Mouse (Mus musculus) hindbrain, embryonic 13.5 days (tissue): ENCODE results near the gene Calhm5. TPM values are rescaled to one million over a fixed set of nuclear protein-coding genes. Genes with fewer than 3 reads are reported as not detected.

ENCODE experiments used
- ATAC-seq: fragments of 200-750 bp; cut with Nextera tagmentation; 2 replicates; pipeline ENCODE4 v1.8.0; 2017; ENCODE audit warnings: moderate TSS enrichment; ENCODE audit not compliant: low FRiP score
- H3K27ac ChIP-seq: fragments of 300-500 bp; sonication (generic); 2 replicates; pipeline ENCODE4 v1.5.1; 2015; ENCODE audit warnings: inconsistent platforms, mild to moderate bottlenecking, moderate library complexity
- H3K27me3 ChIP-seq: fragments of 300-500 bp; sonication (generic); 2 replicates; pipeline ENCODE4 v1.6.1; 2015; ENCODE audit warnings: mild to moderate bottlenecking, inconsistent platforms
- H3K36me3 ChIP-seq: fragments of 300-500 bp; sonication (generic); 2 replicates; pipeline ENCODE4 v1.6.1; 2015; ENCODE audit warnings: mild to moderate bottlenecking, inconsistent platforms
- H3K4me1 ChIP-seq: fragments of 300-500 bp; sonication (generic); replicated peaks from 2 replicates; pipeline ENCODE4 v1.6.1; 2015; ENCODE audit warnings: inconsistent platforms
- H3K4me2 ChIP-seq: fragments of 300-500 bp; sonication (generic); 2 replicates; pipeline ENCODE4 v1.6.1; 2015; ENCODE audit warnings: inconsistent platforms, mild to moderate bottlenecking, moderate library complexity
- H3K4me3 ChIP-seq: fragments of 300-500 bp; sonication (generic); 2 replicates; pipeline ENCODE4 v1.5.1; 2015; ENCODE audit warnings: mild to moderate bottlenecking, inconsistent platforms
- H3K9ac ChIP-seq: fragments of 300-500 bp; sonication (generic); 2 replicates; pipeline ENCODE4 v1.6.1; 2015; ENCODE audit warnings: mild to moderate bottlenecking, inconsistent platforms
- H3K9me3 ChIP-seq: fragments of 300-500 bp; sonication (generic); 2 replicates; pipeline ENCODE4 v1.6.1; 2016; ENCODE audit warnings: inconsistent platforms
- WGBS: fragments of 180-500 bp; shearing (Covaris S2); methylation state at CpG from one replicate; pipeline ENCODE4 v1.1.7; 2015; 5-methylcytosine and 5-hydroxymethylcytosine counted together
- polyA plus RNA-seq: library from polyadenylated mRNA; unstranded; fragments of >200 nt; fragmentation: Nextera tagmentation; extraction: Ambion mirVana; gene quantifications from 2 replicates; pipeline ENCODE4 v1.2.1, GENCODE M21; 2015

Calhm5 gene
- polyA plus RNA-seq, 1 experiment from 2014 or later: 0.44 TPM

DNA sequence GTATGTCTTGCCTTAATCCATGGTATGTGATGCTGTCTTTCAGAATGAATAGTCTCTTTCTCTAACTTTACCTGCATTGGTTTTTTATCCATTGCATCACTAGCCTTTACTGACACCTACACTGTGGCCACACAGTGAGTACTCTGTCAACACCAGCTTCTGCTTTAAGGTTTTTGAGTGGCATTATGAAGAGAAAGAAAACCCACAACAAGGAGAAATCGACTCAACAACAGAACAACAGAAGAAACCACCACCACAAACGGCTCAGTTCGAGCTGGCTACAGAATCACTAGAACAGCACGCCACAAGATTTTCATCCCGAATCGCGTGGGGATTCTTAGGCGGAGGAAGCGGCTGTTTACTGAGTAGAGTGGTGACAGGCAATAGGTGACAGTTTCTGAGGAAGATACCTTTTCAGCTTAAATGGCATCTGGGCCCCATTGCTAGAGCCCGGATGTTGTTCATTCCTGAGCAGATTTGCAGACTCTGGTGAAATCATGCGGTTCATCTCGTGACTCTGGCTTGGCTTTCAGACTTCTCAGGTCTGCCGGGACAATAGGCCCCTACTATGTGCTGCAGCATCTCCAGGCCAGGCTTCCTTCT lies 14.6 kb upstream of the Calhm5 start:
- no peaks in the 10 kb centered on the region for H3K36me3 ChIP-seq
- 81% methylated on average over 13 of the region's 13 CpGs for WGBS
- no peaks in the 10 kb centered on the region for H3K4me1 ChIP-seq
- no peak overlapping the region for H3K9ac ChIP-seq
- no peak overlapping the region for H3K4me3 ChIP-seq
- H3K4me2 ChIP-seq: no peak overlapping the region
- H3K27ac ChIP-seq: no peak overlapping the region
- H3K27me3 ChIP-seq: no peaks in the 10 kb centered on the region
- no peaks in the 10 kb centered on the region for H3K9me3 ChIP-seq
- no peak for ATAC-seq

DNA sequence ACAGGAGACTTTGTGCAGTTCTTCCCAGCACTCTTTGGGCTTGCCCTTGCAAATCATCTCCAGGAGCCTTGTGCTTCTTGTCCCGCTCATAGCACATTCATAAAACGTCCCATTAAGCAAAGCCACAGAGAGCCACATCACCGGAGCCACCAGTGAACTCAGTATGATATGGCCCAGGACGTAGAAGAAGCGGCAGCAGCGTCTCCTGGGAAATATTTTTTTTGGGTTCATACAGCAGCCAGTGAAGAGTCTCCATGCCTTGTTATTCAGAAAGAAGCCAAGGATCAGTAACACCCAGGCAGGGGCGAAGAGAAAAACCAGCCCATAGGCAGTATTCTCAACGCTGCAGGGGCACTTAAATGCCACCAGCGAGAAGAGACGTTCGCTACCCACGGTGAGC lies 355 bp downstream of the Calhm5 start:
- WGBS: 66% methylated on average over 12 of the region's 12 CpGs
- Histone ChIP-seq H3K36me3 (no peaks in the 10 kb centered on the region), H3K4me1 (no peaks in the 10 kb centered on the region), H3K27me3 (no peaks in the 10 kb centered on the region), H3K9me3 (no peaks in the 10 kb centered on the region), H3K4me3 (peak overlapping the region; percentile 6), H3K9ac (no peak overlapping the region), H3K4me2 (peak overlapping the region; percentile 37), H3K27ac (no peak overlapping the region)
- peak; percentile 13 for ATAC-seq

DNA sequence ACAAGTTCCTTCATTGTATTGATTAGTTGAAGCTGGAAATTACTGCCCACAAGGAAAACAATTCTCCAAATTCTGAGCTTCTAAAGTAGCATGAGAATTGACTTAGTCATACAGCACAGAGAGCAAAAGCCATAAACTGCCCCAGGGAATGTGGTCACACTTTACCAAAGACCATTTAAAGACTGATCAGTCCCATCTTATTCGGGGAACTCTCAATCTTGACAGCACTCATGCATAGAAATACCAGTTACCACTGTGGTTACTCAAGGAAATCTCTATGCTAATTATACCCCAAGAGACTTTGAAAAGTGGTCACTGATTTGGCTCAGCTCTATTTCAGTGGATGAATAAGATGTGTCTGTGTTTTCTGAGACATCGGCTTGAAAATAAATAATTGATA lies 1.2 kb downstream of the Calhm5 start:
- no peak overlapping the region for H3K27ac ChIP-seq
- no peaks in the 10 kb centered on the region for H3K4me1 ChIP-seq
- peak; percentile 36; the same call in 1 of the 2 replicates for ATAC-seq
- H3K4me3 ChIP-seq: no peak overlapping the region
- no peaks in the 10 kb centered on the region for H3K27me3 ChIP-seq
- no peak overlapping the region for H3K4me2 ChIP-seq
- WGBS: 72% methylated on average over 2 of the region's 2 CpGs
- no peaks in the 10 kb centered on the region for H3K9me3 ChIP-seq
- H3K36me3 ChIP-seq: no peaks in the 10 kb centered on the region
- no peak overlapping the region for H3K9ac ChIP-seq

DNA sequence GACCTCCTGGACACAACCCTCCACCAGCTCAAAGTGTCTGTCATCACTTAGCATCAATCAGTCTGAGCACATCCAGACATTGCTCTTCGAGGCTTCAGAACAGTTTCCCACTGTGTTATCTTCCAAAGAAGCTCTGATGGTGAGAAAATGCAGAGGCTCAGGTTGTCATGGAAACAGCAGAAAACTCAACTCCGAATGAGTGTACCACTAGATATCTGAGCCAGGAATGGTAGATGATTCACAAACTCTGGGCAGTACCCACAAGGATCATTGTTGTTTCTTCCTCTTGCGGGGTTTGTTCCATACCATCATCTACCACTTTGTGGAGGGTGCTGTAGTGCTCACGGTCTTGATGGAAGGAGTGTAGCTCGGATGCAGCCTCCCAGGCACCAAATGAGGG lies 4.4 kb downstream of the Calhm5 start:
- Histone ChIP-seq H3K27ac (no peak overlapping the region), H3K4me1 (no peaks in the 10 kb centered on the region), H3K9me3 (no peaks in the 10 kb centered on the region), H3K27me3 (no peaks in the 10 kb centered on the region), H3K4me2 (no peak overlapping the region), H3K9ac (no peak overlapping the region), H3K36me3 (no peaks in the 10 kb centered on the region), H3K4me3 (no peak overlapping the region)
- no peak for ATAC-seq
- 62% methylated on average over 5 of the region's 5 CpGs for WGBS

DNA sequence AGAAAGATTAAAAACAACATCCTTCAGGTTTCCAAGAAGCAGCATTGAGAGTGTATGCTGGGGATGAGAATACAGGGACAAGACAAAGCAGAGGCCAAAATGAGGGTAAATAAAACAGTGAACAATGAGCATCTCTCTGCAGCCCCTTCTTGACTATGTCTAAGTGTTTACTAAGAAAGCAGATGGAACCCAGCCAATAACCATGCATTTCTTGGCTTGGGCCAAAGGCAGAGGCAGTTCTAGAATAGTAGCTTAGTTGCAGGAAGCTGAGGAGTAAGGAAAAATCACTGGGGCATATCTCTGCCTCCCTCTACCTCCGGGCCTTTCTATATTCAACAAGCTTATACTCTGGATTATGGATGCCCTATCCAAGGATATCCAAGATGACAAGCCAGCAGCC lies 5.8 kb downstream of the Calhm5 start:
- H3K9ac ChIP-seq: no peak overlapping the region
- no peak for ATAC-seq

DNA sequence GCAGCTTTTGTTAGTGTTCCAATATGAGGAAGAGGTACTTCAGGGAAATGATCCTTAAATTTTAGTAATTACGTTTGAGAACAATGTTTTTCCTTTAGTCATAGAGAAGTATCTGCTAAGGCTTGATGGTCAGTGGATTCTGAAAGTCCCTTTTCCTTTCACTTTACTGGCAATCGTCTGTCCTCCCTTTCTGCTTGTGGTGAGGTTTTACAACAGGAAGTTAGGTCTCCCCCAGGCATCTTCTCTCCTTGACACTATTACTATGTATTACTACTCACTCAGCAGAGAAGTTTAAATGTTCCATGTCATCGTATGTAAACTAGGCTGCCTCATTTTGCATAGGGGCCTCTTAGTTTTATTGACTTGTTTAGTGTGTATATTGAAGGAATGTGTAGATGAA lies 6.8 kb downstream of the Calhm5 start:
- H3K36me3 ChIP-seq: no peaks in the 10 kb centered on the region
- no peak overlapping the region for H3K27ac ChIP-seq
- H3K9me3 ChIP-seq: no peaks in the 10 kb centered on the region
- no peak overlapping the region for H3K4me2 ChIP-seq
- H3K4me1 ChIP-seq: no peaks in the 10 kb centered on the region
- H3K9ac ChIP-seq: no peak overlapping the region
- ATAC-seq: no peak
- 88% methylated on average over 3 of the region's 3 CpGs for WGBS
- no peak overlapping the region for H3K4me3 ChIP-seq
- H3K27me3 ChIP-seq: no peaks in the 10 kb centered on the region

More for the DNA sequence above, 5.8 kb downstream of the Calhm5 start:
- Histone ChIP-seq H3K27me3 (no peaks in the 10 kb centered on the region), H3K9me3 (no peaks in the 10 kb centered on the region), H3K36me3 (no peaks in the 10 kb centered on the region), H3K4me3 (no peak overlapping the region), H3K4me1 (no peaks in the 10 kb centered on the region), H3K27ac (no peak overlapping the region), H3K4me2 (no peak overlapping the region)
- WGBS: 95% methylated on average over 1 of the region's 1 CpGs

DNA sequence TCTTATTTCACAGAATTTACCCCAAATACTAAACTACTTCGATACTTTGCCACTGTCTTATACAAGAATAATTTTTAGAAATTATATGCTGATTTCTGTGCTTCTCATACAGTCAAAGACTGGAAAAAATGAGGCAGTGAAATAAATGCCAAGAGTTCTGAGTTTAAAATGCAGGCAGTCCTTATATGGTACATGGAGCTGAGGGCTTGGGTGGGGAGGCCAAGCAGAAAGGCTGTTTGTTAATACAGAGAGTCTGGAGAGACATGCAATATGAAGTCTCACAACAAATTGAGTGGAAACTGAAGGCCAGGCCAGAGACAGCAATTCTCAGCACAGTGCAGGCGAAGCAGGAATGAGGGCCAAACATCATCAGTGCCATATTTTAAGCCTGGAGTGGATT lies 7.8 kb downstream of the Calhm5 start:
- no peak for ATAC-seq
- WGBS: 94% methylated on average over 2 of the region's 2 CpGs
- no peaks in the 10 kb centered on the region for H3K9me3 ChIP-seq
- no peak overlapping the region for H3K9ac ChIP-seq
- H3K36me3 ChIP-seq: no peaks in the 10 kb centered on the region
- H3K4me3 ChIP-seq: no peak overlapping the region
- no peaks in the 10 kb centered on the region for H3K27me3 ChIP-seq
- no peaks in the 10 kb centered on the region for H3K4me1 ChIP-seq
- H3K4me2 ChIP-seq: no peak overlapping the region
- H3K27ac ChIP-seq: no peak overlapping the region

DNA sequence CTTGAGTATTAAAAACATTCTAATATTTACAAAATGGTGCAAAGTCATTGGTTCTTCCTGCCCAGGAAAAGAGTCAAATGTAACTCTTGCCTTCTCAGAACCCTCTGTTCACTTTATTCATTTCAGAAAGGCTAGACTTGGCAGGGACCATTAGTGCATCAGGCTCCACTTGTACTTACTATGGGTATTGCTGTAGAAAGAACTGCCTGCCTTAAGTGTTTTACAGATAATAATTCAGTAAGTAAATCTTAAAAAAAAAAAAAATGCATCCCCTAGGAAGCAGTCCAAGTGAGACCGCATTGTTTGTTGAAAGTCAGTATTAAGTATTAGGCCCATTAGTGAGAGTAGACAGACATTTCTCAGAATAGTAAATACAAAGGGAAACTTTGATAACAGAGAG lies 9.8 kb downstream of the Calhm5 start:
- Histone ChIP-seq H3K4me2 (no peak overlapping the region), H3K4me3 (no peak overlapping the region), H3K4me1 (no peaks in the 10 kb centered on the region), H3K9me3 (no peaks in the 10 kb centered on the region), H3K36me3 (no peaks in the 10 kb centered on the region), H3K9ac (no peak overlapping the region), H3K27ac (no peak overlapping the region), H3K27me3 (no peaks in the 10 kb centered on the region)
- whole genome bisulfite sequencing: 88% methylated on average over 1 of the region's 1 CpGs
- no peak for ATAC-seq

DNA sequence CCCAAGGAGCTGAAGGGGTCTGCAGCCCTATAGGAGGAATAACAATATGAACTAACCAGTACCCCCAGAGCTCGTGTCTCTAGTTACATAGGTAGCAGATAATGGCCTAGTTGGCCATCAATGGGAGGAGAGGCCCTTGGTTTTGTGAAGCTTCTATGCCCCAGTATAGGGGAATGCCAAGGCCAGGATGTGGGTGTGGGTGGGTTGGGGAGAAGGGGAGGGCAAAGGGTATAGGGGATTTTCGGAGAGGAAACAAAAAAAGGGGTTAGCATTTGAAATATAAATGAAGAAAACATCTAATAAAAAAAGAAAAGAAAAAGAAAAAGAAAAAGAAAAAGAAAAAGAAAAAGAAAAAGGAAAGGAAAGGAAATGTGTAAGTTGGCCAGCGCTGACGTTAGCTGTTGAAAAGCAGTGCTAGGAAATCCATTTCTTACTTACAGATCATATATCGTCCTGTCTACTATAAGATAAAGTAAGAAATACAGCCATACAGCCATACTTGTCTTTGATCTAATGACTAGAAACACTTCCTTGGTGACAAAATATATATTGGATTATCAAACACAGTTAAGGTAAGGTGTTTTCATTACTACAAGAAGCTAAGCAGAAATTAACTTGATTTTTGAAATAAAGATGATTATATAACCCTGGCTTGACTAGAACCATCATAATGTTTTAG lies 21.7 kb downstream of the Calhm5 start:
- H3K9ac ChIP-seq: no peak overlapping the region
- H3K9me3 ChIP-seq: no peaks in the 10 kb centered on the region
- H3K27me3 ChIP-seq: no peaks in the 10 kb centered on the region
- no peak overlapping the region for H3K27ac ChIP-seq
- H3K4me2 ChIP-seq: no peak overlapping the region
- no peak overlapping the region for H3K4me3 ChIP-seq
- H3K4me1 ChIP-seq: no peaks in the 10 kb centered on the region
- ATAC-seq: no peak
- WGBS: 89% methylated on average over 5 of the region's 5 CpGs
- H3K36me3 ChIP-seq: no peaks in the 10 kb centered on the region

DNA sequence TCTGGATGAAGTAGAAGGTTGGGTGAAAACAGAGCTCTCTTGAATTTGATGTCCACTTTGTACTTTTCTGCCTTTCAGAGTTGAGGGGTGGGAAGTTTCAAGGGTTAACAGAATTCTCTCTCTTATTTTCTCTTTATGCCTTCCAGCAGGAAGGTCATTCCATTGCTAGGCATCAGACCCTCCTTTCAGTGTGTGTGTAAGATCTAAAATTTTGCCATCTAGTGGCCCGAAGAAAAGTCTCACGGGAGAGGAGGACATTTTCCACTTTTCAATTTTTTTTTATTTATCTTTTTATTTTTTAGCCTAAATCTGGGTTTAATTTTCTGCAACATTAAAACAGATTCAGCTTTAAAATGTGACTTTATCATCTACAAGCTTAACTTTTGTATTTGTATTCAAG lies 24.7 kb downstream of the Calhm5 start:
- Histone ChIP-seq H3K9ac (no peak overlapping the region), H3K9me3 (no peaks in the 10 kb centered on the region), H3K4me2 (no peak overlapping the region), H3K36me3 (no peaks in the 10 kb centered on the region), H3K27me3 (no peaks in the 10 kb centered on the region), H3K4me1 (no peaks in the 10 kb centered on the region), H3K27ac (no peak overlapping the region), H3K4me3 (no peak overlapping the region)
- 63% methylated on average over 2 of the region's 2 CpGs for WGBS
- no peak for ATAC-seq

DNA sequence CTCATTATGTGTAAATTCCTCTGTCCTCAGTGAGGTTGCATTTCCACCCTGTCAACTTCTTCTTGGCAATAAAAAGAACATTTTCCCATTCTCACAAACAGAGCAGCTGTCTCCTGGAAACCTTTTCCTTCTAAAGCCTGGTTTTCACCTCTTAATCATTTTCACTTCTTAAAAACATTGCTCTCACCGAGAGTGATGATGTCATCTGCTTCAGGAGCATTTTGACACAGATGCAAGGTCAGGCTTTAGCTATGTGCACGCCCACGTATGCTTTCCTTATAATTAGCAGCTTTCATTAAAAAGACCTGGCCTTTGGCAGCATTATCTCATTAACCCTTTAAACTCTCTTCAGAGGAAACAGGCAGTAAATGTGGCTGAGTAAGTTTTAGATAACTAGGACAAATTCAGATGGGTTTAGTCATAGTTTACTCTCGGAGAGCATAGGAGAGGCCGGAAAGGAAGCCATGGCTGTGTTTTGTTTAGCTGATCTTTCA lies 25.3 kb downstream of the Calhm5 start:
- Histone ChIP-seq H3K27ac (no peak overlapping the region), H3K4me3 (no peak overlapping the region), H3K4me1 (no peaks in the 10 kb centered on the region), H3K9ac (no peak overlapping the region), H3K27me3 (no peaks in the 10 kb centered on the region), H3K9me3 (no peaks in the 10 kb centered on the region), H3K4me2 (no peak overlapping the region), H3K36me3 (no peaks in the 10 kb centered on the region)
- ATAC-seq: no peak
- 66% methylated on average over 5 of the region's 5 CpGs for WGBS

DNA sequence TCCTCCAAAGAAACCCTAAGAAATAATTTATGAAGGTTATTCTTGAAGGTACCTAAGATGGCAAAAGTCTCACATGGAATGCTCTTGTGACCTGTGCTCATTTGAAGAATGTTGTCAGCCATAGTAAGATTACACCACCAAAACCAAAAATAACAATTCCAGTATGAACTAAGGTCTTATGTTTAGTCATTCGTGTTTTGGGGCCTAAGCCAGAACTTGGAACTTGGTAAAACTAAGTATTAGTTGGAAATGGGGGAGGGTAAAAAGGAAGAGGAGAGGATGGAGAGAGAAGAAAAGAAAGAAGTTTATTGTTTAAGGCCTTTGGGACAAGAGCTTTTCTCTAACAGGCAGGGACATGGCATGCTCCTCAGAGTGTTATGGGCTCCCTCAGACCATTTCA lies 26.7 kb downstream of the Calhm5 start:
- Histone ChIP-seq H3K27ac (no peak overlapping the region), H3K4me1 (no peaks in the 10 kb centered on the region), H3K27me3 (no peaks in the 10 kb centered on the region), H3K9ac (no peak overlapping the region), H3K9me3 (no peaks in the 10 kb centered on the region), H3K4me2 (no peak overlapping the region), H3K4me3 (no peak overlapping the region), H3K36me3 (no peaks in the 10 kb centered on the region)
- 78% methylated on average over 1 of the region's 1 CpGs for WGBS
- ATAC-seq: no peak

DNA sequence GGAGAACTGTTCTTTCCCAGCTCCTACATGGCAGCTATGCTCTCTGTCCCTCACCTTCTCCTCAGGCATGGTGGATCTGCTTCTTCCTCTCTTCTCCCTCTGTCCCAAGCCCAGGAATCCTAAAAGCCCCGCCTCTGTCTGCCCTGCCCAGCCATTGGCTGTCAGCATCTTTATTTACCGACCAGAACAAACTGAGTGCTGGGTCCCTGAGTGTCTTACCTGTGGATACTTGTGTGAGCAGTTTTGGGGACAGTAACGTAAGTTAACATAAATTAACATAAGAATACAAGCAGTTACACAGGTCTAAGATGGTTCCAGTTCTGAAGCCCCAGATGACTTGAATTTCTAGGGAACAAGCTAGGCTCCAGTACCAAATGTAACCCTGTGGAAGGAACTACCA lies 29.7 kb downstream of the Calhm5 start:
- Histone ChIP-seq H3K4me2 (no peak overlapping the region), H3K36me3 (no peaks in the 10 kb centered on the region), H3K27me3 (no peaks in the 10 kb centered on the region), H3K27ac (no peak overlapping the region), H3K9me3 (no peaks in the 10 kb centered on the region), H3K4me1 (no peaks in the 10 kb centered on the region), H3K9ac (no peak overlapping the region), H3K4me3 (no peak overlapping the region)
- no peak for ATAC-seq
- WGBS: 61% methylated on average over 3 of the region's 3 CpGs
